Mouse (Mus musculus) lung, postnatal 0 days (tissue): ENCODE measurements around the gene Ccdc158. TPM values are rescaled to one million over a fixed set of nuclear protein-coding genes. Genes with fewer than 3 reads are reported as not detected.

Source experiments
- ATAC-seq: fragments of 200-750 bp; cut with Nextera tagmentation; 2 replicates; pipeline ENCODE4 v1.8.0; 2017; ENCODE audit warnings: moderate library complexity
- DNase-seq: peaks from one replicate; pipeline ENCODE4 v3.0.0-alpha.2; 2016; ENCODE audit warnings: low spot score
- H3K27ac ChIP-seq: fragments of 300-500 bp; sonication (generic); 2 replicates; pipeline ENCODE4 v1.5.1; 2014; ENCODE audit warnings: antibody characterized with exemption, mild to moderate bottlenecking, low read length, mixed read lengths
- H3K27me3 ChIP-seq: fragments of 300-500 bp; sonication (generic); replicated peaks from 2 replicates; pipeline ENCODE4 v1.6.1; 2014; ENCODE audit warnings: low read length, mixed read lengths; ENCODE audit not compliant: insufficient read depth
- H3K36me3 ChIP-seq: fragments of 300-500 bp; sonication (generic); 2 replicates; pipeline ENCODE4 v1.6.1; 2014; ENCODE audit warnings: low read length, mixed read lengths; ENCODE audit not compliant: insufficient read depth
- H3K4me1 ChIP-seq: fragments of 300-500 bp; sonication (generic); 2 replicates; pipeline ENCODE4 v1.6.1; 2014; ENCODE audit warnings: antibody characterized with exemption, low read depth, low read length, mixed read lengths; ENCODE audit not compliant: insufficient read depth
- H3K4me2 ChIP-seq: fragments of 300-500 bp; sonication (generic); replicated peaks from 2 replicates; pipeline ENCODE4 v1.6.1; 2014; ENCODE audit warnings: low read depth, mild to moderate bottlenecking, low read length, moderate library complexity, mixed read lengths
- H3K4me3 ChIP-seq: fragments of 300-500 bp; sonication (generic); 2 replicates; pipeline ENCODE4 v1.5.1; 2014; ENCODE audit warnings: low read depth, low read length
- H3K9ac ChIP-seq: fragments of 300-500 bp; sonication (generic); replicated peaks from 2 replicates; pipeline ENCODE4 v1.6.1; 2014; ENCODE audit warnings: low read depth, mild to moderate bottlenecking
- H3K9me3 ChIP-seq: fragments of 300-500 bp; sonication (generic); 2 replicates; pipeline ENCODE4 v1.6.1; 2016; ENCODE audit warnings: low read length, mixed read lengths
- CTCF ChIP-seq: IDR thresholded peaks from 2 replicates; pipeline ENCODE4 v1.5.1; 2016; ENCODE audit warnings: antibody characterized with exemption, mild to moderate bottlenecking
- EP300 ChIP-seq: IDR thresholded peaks from 2 replicates; pipeline ENCODE4 v1.6.1; 2016; ENCODE audit warnings: antibody characterized with exemption, mild to moderate bottlenecking, control low read depth
- WGBS: fragments of 180-500 bp; shearing (Covaris S2); extraction: QIAGEN DNeasy Blood & Tissue Kit; methylation state at CpG from one replicate; pipeline ENCODE4 v1.1.7; 2014; 5-methylcytosine and 5-hydroxymethylcytosine counted together
- polyA plus RNA-seq: library from polyadenylated mRNA; unstranded; fragments of >200 nt; fragmentation: Nextera tagmentation; extraction: Ambion mirVana; gene quantifications from 2 replicates; pipeline ENCODE4 v1.2.1, GENCODE M21; 2015

The Ccdc158 gene
- polyA plus RNA-seq, 1 experiment from 2014 or later, result 1.1 TPM

DNA sequence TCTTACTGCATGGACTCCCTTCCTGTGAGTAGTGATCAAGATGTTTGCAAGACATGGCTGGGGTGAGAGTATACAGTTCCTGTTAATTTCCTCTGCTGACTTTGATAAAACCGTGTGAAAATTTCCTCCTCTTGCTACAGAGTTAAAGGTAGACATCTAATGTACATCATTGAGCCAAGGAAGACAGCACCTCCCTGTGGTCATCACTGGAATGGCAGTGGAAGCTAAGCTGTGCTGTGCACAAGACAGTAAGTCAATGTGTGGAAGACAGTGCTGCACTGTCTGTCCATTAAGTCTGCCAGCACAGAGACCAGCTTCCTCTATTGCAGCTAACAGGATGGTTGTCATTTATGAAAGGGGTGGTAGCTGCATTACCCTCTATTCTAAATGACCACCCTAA is 18.8 kb downstream of the Ccdc158 start:
- ATAC-seq, result peak; percentile 65; the same call in 1 of the 2 replicates
- 0 out of 2 replicates have a peak, but pooled peaks cover 5% of the 10 kb centered on the region for H3K36me3 ChIP-seq
- H3K9ac ChIP-seq, result no peak overlapping the region
- WGBS, result 3% methylated on average over 1 of the region's 1 CpGs
- no peaks in the 10 kb centered on the region for H3K9me3 ChIP-seq
- DNase-seq, result peak; percentile 76
- no peak overlapping the region for H3K27ac ChIP-seq
- no peak overlapping the region for H3K4me2 ChIP-seq
- no peaks in the 10 kb centered on the region for H3K27me3 ChIP-seq
- no peak overlapping the region for H3K4me3 ChIP-seq
- no peak for TF ChIP-seq EP300
- peak; percentile 97 for TF ChIP-seq CTCF
- H3K4me1 ChIP-seq, result no peaks in the 10 kb centered on the region

- no peak for DNase-seq
- H3K27me3 ChIP-seq, result no peaks in the 10 kb centered on the region
- no peaks in the 10 kb centered on the region for H3K9me3 ChIP-seq
- no peaks in the 10 kb centered on the region for H3K4me1 ChIP-seq
- WGBS, result 74% methylated on average over 3 of the region's 3 CpGs
- no peak overlapping the region for H3K9ac ChIP-seq
- TF ChIP-seq EP300 (no peak), CTCF (no peak)
- H3K36me3 ChIP-seq, result no peaks in the 10 kb centered on the region
- no peak overlapping the region for H3K27ac ChIP-seq
- no peak overlapping the region for H3K4me2 ChIP-seq
- no peak overlapping the region for H3K4me3 ChIP-seq
- ATAC-seq, result no peak
Observed at GRCm38 (mm10) chr5:92640861-92641260, 34.2 kb downstream of the Ccdc158 start.

DNA sequence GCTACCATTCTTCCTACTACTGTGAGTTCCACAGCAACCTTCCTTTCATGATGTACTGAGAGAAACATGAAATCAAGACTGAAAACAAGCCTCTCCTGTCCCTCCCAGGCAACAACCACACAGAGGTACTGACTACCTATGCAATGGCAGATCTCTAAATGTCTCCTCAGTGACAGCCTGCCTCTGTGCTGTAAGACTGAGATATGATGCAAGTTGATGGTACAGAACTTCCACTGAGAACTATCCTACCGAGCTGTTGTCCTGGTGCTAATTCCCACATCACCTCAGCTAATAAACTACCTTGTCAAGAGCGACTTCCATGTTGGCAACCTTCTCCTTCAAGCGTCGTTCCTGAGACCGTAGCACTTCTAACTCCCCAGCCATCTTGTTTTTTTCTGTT is 39.2 kb downstream of the Ccdc158 start:
- no peak overlapping the region for H3K4me3 ChIP-seq
- WGBS, result 80% methylated on average over 5 of the region's 5 CpGs
- no peaks in the 10 kb centered on the region for H3K36me3 ChIP-seq

DNA sequence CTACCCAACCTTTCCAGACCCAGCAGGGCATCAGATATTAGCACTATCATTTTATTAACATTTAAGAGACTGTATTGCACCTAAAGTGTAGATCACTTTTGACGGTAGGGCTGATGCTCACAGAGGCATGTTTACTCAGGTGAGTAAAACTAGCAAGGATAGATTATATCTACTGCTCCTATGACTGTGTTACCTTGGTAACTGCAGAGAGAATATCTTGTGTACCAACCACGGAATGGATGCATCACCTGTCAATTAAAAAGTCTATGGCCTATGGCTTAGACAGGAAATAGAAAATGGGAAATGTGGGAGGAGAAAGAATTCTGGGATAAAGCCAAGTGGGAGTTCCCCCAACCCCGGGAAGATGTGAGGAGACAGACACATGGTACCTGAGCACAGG is 40.2 kb downstream of the Ccdc158 start:
- H3K9ac ChIP-seq, result no peak overlapping the region
- H3K36me3 ChIP-seq, result no peaks in the 10 kb centered on the region
- ATAC-seq, result no peak
- no peak overlapping the region for H3K4me2 ChIP-seq
- H3K4me3 ChIP-seq, result no peak overlapping the region
- no peak overlapping the region for H3K27ac ChIP-seq
- TF ChIP-seq CTCF (no peak), EP300 (no peak)
- WGBS, result 62% methylated on average over 3 of the region's 3 CpGs
- no peaks in the 10 kb centered on the region for H3K9me3 ChIP-seq
- H3K27me3 ChIP-seq, result no peaks in the 10 kb centered on the region
- no peaks in the 10 kb centered on the region for H3K4me1 ChIP-seq
- DNase-seq, result no peak

More for the DNA sequence above, 39.2 kb downstream of the Ccdc158 start:
- Histone ChIP-seq H3K27ac (no peak overlapping the region), H3K9ac (no peak overlapping the region), H3K4me2 (no peak overlapping the region), H3K9me3 (no peaks in the 10 kb centered on the region), H3K27me3 (no peaks in the 10 kb centered on the region), H3K4me1 (no peaks in the 10 kb centered on the region)
- TF ChIP-seq CTCF (no peak), EP300 (no peak)
- ATAC-seq, result no peak
- no peak for DNase-seq

- no peak overlapping the region for H3K9ac ChIP-seq
- no peaks in the 10 kb centered on the region for H3K27me3 ChIP-seq
- H3K4me2 ChIP-seq, result no peak overlapping the region
- H3K27ac ChIP-seq, result no peak overlapping the region
- H3K4me3 ChIP-seq, result no peak overlapping the region
- DNase-seq (no peak), ATAC-seq (no peak)
- TF ChIP-seq EP300 (no peak), CTCF (peak; percentile 33; the same call in 1 of the 2 replicates)
- no peaks in the 10 kb centered on the region for H3K36me3 ChIP-seq
- no peaks in the 10 kb centered on the region for H3K9me3 ChIP-seq
- 54% methylated on average over 4 of the region's 4 CpGs for WGBS
- H3K4me1 ChIP-seq, result no peaks in the 10 kb centered on the region
Observed at GRCm38 (mm10) chr5:92633526-92633925, 41.5 kb downstream of the Ccdc158 start.

GRCm38 (mm10) chr5:92627896-92628295 is 47.2 kb downstream of the Ccdc158 start:
- peak; percentile 85 for DNase-seq
- no peak overlapping the region for H3K4me2 ChIP-seq
- peak overlapping the region; percentile 49; the same call in 1 of the 2 replicates for H3K27ac ChIP-seq
- H3K4me1 ChIP-seq, result no peaks in the 10 kb centered on the region
- no peak overlapping the region for H3K4me3 ChIP-seq
- H3K27me3 ChIP-seq, result no peaks in the 10 kb centered on the region
- 44% methylated on average over 7 of the region's 7 CpGs for WGBS
- TF ChIP-seq CTCF (no peak), EP300 (peak; percentile 53; the same call in 1 of the 2 replicates)
- H3K9me3 ChIP-seq, result no peaks in the 10 kb centered on the region
- H3K36me3 ChIP-seq, result no peaks in the 10 kb centered on the region
- H3K9ac ChIP-seq, result no peak overlapping the region
- ATAC-seq, result peak; percentile 96

DNA sequence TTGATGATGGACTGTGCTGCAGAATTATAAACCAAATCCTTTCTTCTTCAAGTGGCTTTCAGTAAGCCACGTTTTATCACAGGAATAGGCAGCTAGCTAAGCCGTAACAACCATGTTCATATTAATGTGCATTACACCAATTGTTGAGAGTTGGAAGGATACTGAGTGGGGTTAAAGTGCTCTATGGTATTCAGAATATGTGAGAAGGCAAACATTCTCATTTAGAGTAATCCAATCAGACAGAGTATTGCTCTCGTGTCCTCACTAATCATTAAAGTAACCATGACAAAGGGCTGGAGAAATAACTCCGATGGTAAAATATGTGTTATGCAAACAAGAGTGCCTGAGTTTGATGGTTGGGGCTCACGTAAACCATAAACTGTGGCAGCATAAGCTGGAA is 53.2 kb downstream of the Ccdc158 start:
- H3K27ac ChIP-seq, result no peak overlapping the region

More for the DNA sequence above, 53.2 kb downstream of the Ccdc158 start:
- Histone ChIP-seq H3K27me3 (no peaks in the 10 kb centered on the region), H3K4me1 (no peaks in the 10 kb centered on the region), H3K9me3 (no peaks in the 10 kb centered on the region), H3K9ac (no peak overlapping the region), H3K4me3 (no peak overlapping the region), H3K36me3 (no peaks in the 10 kb centered on the region), H3K4me2 (no peak overlapping the region)
- peak; percentile 50 for TF ChIP-seq EP300
- TF ChIP-seq CTCF, result no peak
- peak; percentile 85 for ATAC-seq
- DNase-seq, result peak; percentile 67
- 36% methylated on average over 5 of the region's 5 CpGs for WGBS
